Mouse (Mus musculus): Measurements from ENCODE around the gene Gm48552. TPM values are rescaled to one million over a fixed set of nuclear protein-coding genes. Genes with fewer than 3 reads are reported as not detected.

Gm48552 gene
- total and polyA plus RNA-seq, 3 experiments = 0.46 to 1.1 (median 0.98) TPM

DNA sequence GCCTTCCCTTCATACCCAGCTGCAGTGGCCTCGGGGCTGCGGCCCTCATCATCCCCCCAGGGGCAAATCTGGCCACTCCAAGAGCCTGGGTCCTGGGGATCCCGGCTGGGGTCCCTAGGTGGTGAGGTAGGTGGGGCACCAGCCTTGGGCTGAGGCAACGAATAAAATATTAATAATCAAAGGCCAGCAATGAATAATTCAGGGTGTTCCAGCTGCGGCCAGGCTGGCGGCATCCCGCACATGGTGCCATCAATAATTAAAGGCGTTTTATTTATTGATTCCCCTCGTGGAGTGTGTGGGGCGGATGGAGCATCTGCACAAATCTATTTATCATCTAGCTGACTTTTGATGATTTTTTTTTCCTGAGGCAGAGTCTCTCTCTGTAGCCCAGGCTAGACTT lies 14.7 kb downstream of the Gm48552 start:
- no peak overlapping the region for H3K9ac ChIP-seq (ENCODE audit: insufficient read depth, low read depth)
- H3K4me1 ChIP-seq (ENCODE audit: control insufficient read depth in 1 of 2, insufficient read depth in 2 of 2) = peaks cover 16 to 37% of the 10 kb centered on the region in 2 experiments

GRCm38 (mm10) chr10:81404082-81404481 lies 15.3 kb downstream of the Gm48552 start:
- Histone ChIP-seq H3K36me3 (replicated peaks in 1 of 2; ENCODE audit: control insufficient read depth in 1 of 2, insufficient read depth in 1 of 2, low read length in 1 of 2) (peaks cover 78 to 80% of the 10 kb centered on the region in 2 experiments), H3K27ac (ENCODE audit: insufficient read depth, low read depth) (no peak overlapping the region), H3K9ac (ENCODE audit: insufficient read depth, low read depth) (no peak overlapping the region), H3K4me1 (ENCODE audit: control insufficient read depth in 1 of 2, insufficient read depth in 2 of 2) (peaks cover 20 to 43% of the 10 kb centered on the region in 2 experiments), H3K79me2 (replicated peaks; ENCODE audit: control insufficient read depth, extremely low read depth, insufficient read depth, poor library complexity, severe bottlenecking) (no peaks in the 10 kb centered on the region), H3K9me3 (replicated peaks; ENCODE audit: low read length) (no peaks in the 10 kb centered on the region), H3K4me3 (replicated peaks in 1 of 3; ENCODE audit: low read depth in 2 of 3, low read length in 2 of 3, poor library complexity in 1 of 3) (no peak overlapping the region), H3K4me2 (ENCODE audit: insufficient read depth, low read depth, poor library complexity, severe bottlenecking) (no peak overlapping the region), H3K27me3 (replicated peaks) (no peaks in the 10 kb centered on the region)
- dilution Hi-C loops (cut with MboI; ENCODE audit: extremely low pct_ligation_motif_present, extremely low pct_unique_long_range_greater_than_20kb, low sequenced_read_pairs) (no loop called here), in situ Hi-C loops (cut with MboI; ENCODE audit: low pct_ligation_motif_present, low pct_unique_long_range_greater_than_20kb, low sequenced_read_pairs) (no loop called here)
- DNase-seq (ENCODE audit: extremely low read depth) = no peak
- TF ChIP-seq CHD2 (IDR thresholded peaks at IDR 0.05; ENCODE audit: low read length) (no peak), TCF12 (IDR thresholded peaks at IDR 0.05; ENCODE audit: low read depth, low read length) (no peak), ZKSCAN1 (IDR thresholded peaks at IDR 0.05; ENCODE audit: borderline replicate concordance, low read depth, low read length) (no peak), RAD21 (IDR thresholded peaks at IDR 0.05; ENCODE audit: low read depth, low read length) (no peak), BHLHE40 (IDR thresholded peaks at IDR 0.05; ENCODE audit: low read depth, low read length) (no peak), NELFE (IDR thresholded peaks at IDR 0.05; ENCODE audit: low read depth, low read length) (no peak), MAZ (IDR thresholded peaks at IDR 0.05; ENCODE audit: low read depth, low read length) (no peak), MAX (IDR thresholded peaks at IDR 0.05; ENCODE audit: low read length) (no peak), UBTF (IDR thresholded peaks at IDR 0.05; ENCODE audit: low read depth, low read length) (no peak), CTCF (conservative IDR thresholded peaks at IDR 0.05 in 1 of 2, IDR thresholded peaks at IDR 0.05 in 1 of 2; ENCODE audit: low read depth in 2 of 2, low read length in 2 of 2) (no peak), ZNF384 (IDR thresholded peaks at IDR 0.05; ENCODE audit: low read depth, low read length) (no peak), POLR2A (IDR thresholded peaks at IDR 0.05; ENCODE audit: low read depth, low read length) (no peak), USF2 (conservative IDR thresholded peaks at IDR 0.05; ENCODE audit: low read depth, low read length) (no peak), USF1 (IDR thresholded peaks at IDR 0.05; ENCODE audit: low read depth, low read length) (no peak)

More for the DNA sequence above, 14.7 kb downstream of the Gm48552 start:
- no peak for DNase-seq (ENCODE audit: extremely low read depth)
- H3K27ac ChIP-seq (ENCODE audit: insufficient read depth, low read depth) = no peak overlapping the region
- in situ Hi-C loops (cut with MboI; ENCODE audit: low pct_ligation_motif_present, low pct_unique_long_range_greater_than_20kb, low sequenced_read_pairs) = no loop called here
- H3K27me3 ChIP-seq (replicated peaks) = no peaks in the 10 kb centered on the region
- no peaks in the 10 kb centered on the region for H3K9me3 ChIP-seq (replicated peaks; ENCODE audit: low read length)
- no peaks in the 10 kb centered on the region for H3K79me2 ChIP-seq (replicated peaks; ENCODE audit: control insufficient read depth, extremely low read depth, insufficient read depth, poor library complexity, severe bottlenecking)
- no peak for TF ChIP-seq E2F4 (IDR thresholded peaks at IDR 0.05; ENCODE audit: insufficient replicate concordance, low read depth, low read length)
- TF ChIP-seq ETS1 (conservative IDR thresholded peaks at IDR 0.05; ENCODE audit: low read depth, low read length) = no peak
- TF ChIP-seq MXI1 (IDR thresholded peaks at IDR 0.05; ENCODE audit: low read depth, low read length) = no peak
- peaks cover 76 to 79% of the 10 kb centered on the region in 2 experiments for H3K36me3 ChIP-seq (replicated peaks in 1 of 2; ENCODE audit: control insufficient read depth in 1 of 2, insufficient read depth in 1 of 2, low read length in 1 of 2)
- no peak overlapping the region for H3K4me3 ChIP-seq (replicated peaks in 1 of 3; ENCODE audit: low read depth in 2 of 3, low read length in 2 of 3, poor library complexity in 1 of 3)
- dilution Hi-C loops (cut with MboI; ENCODE audit: extremely low pct_ligation_motif_present, extremely low pct_unique_long_range_greater_than_20kb, low sequenced_read_pairs) = no loop called here
- no peak overlapping the region for H3K4me2 ChIP-seq (ENCODE audit: insufficient read depth, low read depth, poor library complexity, severe bottlenecking)
